Mouse (Mus musculus) central nervous system, embryonic 11.5 days (tissue): ENCODE results near the gene Olfr782. TPM values are rescaled to one million over a fixed set of nuclear protein-coding genes. Genes with fewer than 3 reads are reported as not detected.

Experiments used
- polyA plus RNA-seq: library from polyadenylated mRNA; depleted of rRNA; stranded (reverse); fragments of >200 nt; gene quantifications from 2 replicates; pipeline ENCODE4 v1.2.3, GENCODE M21; 2012; rRNA removed

Gene Olfr782
- not detected in 2 replicates for polyA plus RNA-seq

GRCm38 (mm10) chr10:129348550-129348949 lies at the start of gene Olfr782:
Olfr782 (plus strand) TSS chr10:129348850.

GRCm38 (mm10) chr10:129317817-129318216 lies 30.8 kb upstream of the Olfr782 start, which contains the start of gene Olfr780:
Olfr780 (plus strand) TSS chr10:129318117.

GRCm38 (mm10) chr10:129328554-129328953 lies 20.1 kb upstream of the Olfr782 start, which contains the start of gene Olfr781:
Olfr781 (plus strand) TSS chr10:129328854.

GRCm38 (mm10) chr10:129383783-129384182 lies 35.1 kb downstream of the Olfr782 start, which contains the start of gene Olfr784:
Olfr784 (plus strand) TSS chr10:129384083.

Other genes starting within 250 kb of the Olfr782 start
- not detected in 2 replicates for gene Olfr768, start 249.5 kb upstream of the Olfr782 start, polyA plus RNA-seq
- not detected in 2 replicates for gene Olfr769, start 231.0 kb upstream of the Olfr782 start, polyA plus RNA-seq
- gene Olfr770, start 209.9 kb upstream of the Olfr782 start, polyA plus RNA-seq: not detected in 2 replicates
- not detected in 2 replicates for gene Olfr771, start 184.1 kb upstream of the Olfr782 start, polyA plus RNA-seq
- not detected in 2 replicates for gene Olfr772, start 170.9 kb upstream of the Olfr782 start, polyA plus RNA-seq
- gene Olfr773, start 161.4 kb upstream of the Olfr782 start, polyA plus RNA-seq: not detected in 2 replicates
- not detected in 2 replicates for gene Olfr774, start 112.6 kb upstream of the Olfr782 start, polyA plus RNA-seq
- gene Olfr775, start 100.4 kb upstream of the Olfr782 start, polyA plus RNA-seq: not detected in 2 replicates
- gene Olfr776, start 89.7 kb upstream of the Olfr782 start, polyA plus RNA-seq: not detected in 2 replicates
- gene Olfr777, start 77.4 kb upstream of the Olfr782 start, polyA plus RNA-seq: not detected in 2 replicates
- not detected in 2 replicates for gene Olfr780, start 30.7 kb upstream of the Olfr782 start, polyA plus RNA-seq
- not detected in 2 replicates for gene Olfr781, start 20.0 kb upstream of the Olfr782 start, polyA plus RNA-seq
- 0.04 TPM in 2 replicates for gene Olfr784, start 35.2 kb downstream of the Olfr782 start, polyA plus RNA-seq
- not detected in 2 replicates for gene Olfr785, start 56.6 kb downstream of the Olfr782 start, polyA plus RNA-seq
- not detected in 2 replicates for gene Olfr786, start 78.5 kb downstream of the Olfr782 start, polyA plus RNA-seq
- not detected in 2 replicates for gene Olfr787, start 113.0 kb downstream of the Olfr782 start, polyA plus RNA-seq
- gene Olfr788, start 122.1 kb downstream of the Olfr782 start, polyA plus RNA-seq: not detected in 2 replicates
- gene Olfr789, start 135.9 kb downstream of the Olfr782 start, polyA plus RNA-seq: not detected in 2 replicates
- not detected in 2 replicates for gene Olfr790, start 149.6 kb downstream of the Olfr782 start, polyA plus RNA-seq
- gene Olfr791, start 172.9 kb downstream of the Olfr782 start, polyA plus RNA-seq: not detected in 2 replicates
- not detected in 2 replicates for gene Olfr792, start 190.3 kb downstream of the Olfr782 start, polyA plus RNA-seq
- gene Olfr794, start 218.8 kb downstream of the Olfr782 start, polyA plus RNA-seq: not detected in 2 replicates